Mouse (Mus musculus): ENCODE data around the gene Taf15. TPM values are rescaled to one million over a fixed set of nuclear protein-coding genes. Genes with fewer than 3 reads are reported as not detected.

Gene Taf15
- total and polyA plus RNA-seq, 2 experiments, result 7.1 to 29.1 TPM

GRCm38 (mm10) chr11:83443824-83444223 is 29.1 kb upstream of the Taf15 start:
- H3K4me1 ChIP-seq (ENCODE audit: control insufficient read depth, insufficient read depth, low read length), result peaks cover 3% of the 10 kb centered on the region; the same call in 1 of the 2 replicates

DNA sequence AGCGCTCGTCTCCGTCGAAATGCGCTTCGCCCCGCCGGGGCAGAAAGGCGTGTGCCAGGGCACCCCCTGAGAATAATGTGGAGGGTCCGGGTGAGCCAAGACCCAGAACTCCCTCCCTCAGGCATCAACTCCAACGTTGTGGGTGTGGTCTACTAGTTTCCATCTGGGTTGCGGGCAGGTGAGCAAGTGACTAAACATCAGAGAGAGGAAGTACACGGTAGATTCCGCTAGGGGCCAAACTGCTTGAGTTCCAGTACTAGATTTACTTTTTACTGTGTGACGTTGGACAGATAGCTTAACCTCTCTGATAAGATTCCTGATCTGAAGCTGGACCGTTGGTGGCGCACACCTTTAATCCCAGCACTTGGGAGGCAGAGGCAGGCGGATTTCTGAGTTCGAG is 27.9 kb upstream of the Taf15 start:
- WGBS, result 29% methylated on average over 19 of the region's 19 CpGs
- H3K9ac ChIP-seq (ENCODE audit: low read depth, low read length), result no peak overlapping the region
- TF ChIP-seq CTCF (IDR thresholded peaks at IDR 0.05; ENCODE audit: low read depth, low read length) (no peak), POLR2A (IDR thresholded peaks at IDR 0.05; ENCODE audit: extremely low read depth, insufficient read depth, low read length) (no peak)
- no peaks in the 10 kb centered on the region for H3K36me3 ChIP-seq (ENCODE audit: control insufficient read depth, insufficient read depth, low read length)
- H3K27ac ChIP-seq (replicated peaks; ENCODE audit: insufficient read depth, low read depth, low read length), result no peak overlapping the region
- H3K4me3 ChIP-seq (ENCODE audit: insufficient read depth, low read depth, low read length), result no peak overlapping the region
- peaks cover 6% of the 10 kb centered on the region; the same call in 1 of the 2 replicates for H3K27me3 ChIP-seq (ENCODE audit: control insufficient read depth, insufficient read depth, low read length)
- H3K4me1 ChIP-seq (ENCODE audit: control insufficient read depth, insufficient read depth, low read length), result peaks cover 5% of the 10 kb centered on the region; the same call in 1 of the 2 replicates
- H3K79me2 ChIP-seq (ENCODE audit: control insufficient read depth, insufficient read depth, low read length), result no peaks in the 10 kb centered on the region
- DNase-seq (ENCODE audit: extremely low read depth, low read depth, low spot score), result no peak

More at GRCm38 (mm10) chr11:83443824-83444223, 29.1 kb upstream of the Taf15 start:
- peaks cover 6% of the 10 kb centered on the region; the same call in 1 of the 2 replicates for H3K27me3 ChIP-seq (ENCODE audit: control insufficient read depth, insufficient read depth, low read length)
- no peak overlapping the region for H3K9ac ChIP-seq (ENCODE audit: low read depth, low read length)
- 9% methylated on average over 7 of the region's 7 CpGs for WGBS
- no peak overlapping the region for H3K27ac ChIP-seq (replicated peaks; ENCODE audit: insufficient read depth, low read depth, low read length)
- DNase-seq (ENCODE audit: extremely low read depth, low read depth, low spot score), result no peak
- no peaks in the 10 kb centered on the region for H3K79me2 ChIP-seq (ENCODE audit: control insufficient read depth, insufficient read depth, low read length)
- no peaks in the 10 kb centered on the region for H3K36me3 ChIP-seq (ENCODE audit: control insufficient read depth, insufficient read depth, low read length)
- TF ChIP-seq CTCF (IDR thresholded peaks at IDR 0.05; ENCODE audit: low read depth, low read length) (no peak), POLR2A (IDR thresholded peaks at IDR 0.05; ENCODE audit: extremely low read depth, insufficient read depth, low read length) (no peak)
- H3K4me3 ChIP-seq (ENCODE audit: insufficient read depth, low read depth, low read length), result no peak overlapping the region

DNA sequence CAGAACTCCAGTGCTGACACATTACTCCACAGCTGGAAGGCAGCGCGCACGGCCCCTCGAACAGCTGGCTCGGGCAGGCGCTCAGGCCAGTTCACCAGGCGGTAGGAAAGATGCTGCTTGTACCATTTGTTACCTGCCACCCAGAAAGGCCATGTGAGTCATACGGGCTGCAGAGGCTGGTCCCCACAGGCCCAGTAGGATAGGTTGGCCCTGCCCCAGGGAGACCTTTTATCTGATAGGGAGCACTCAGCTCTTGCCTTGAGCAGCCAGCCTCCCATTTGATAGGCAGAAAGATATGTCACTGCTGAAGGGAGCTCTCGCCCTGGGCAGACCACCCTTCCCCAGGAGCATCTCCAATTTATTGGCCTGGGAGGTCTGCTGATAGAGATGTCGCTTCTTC is 25.3 kb upstream of the Taf15 start:
- DNase-seq (ENCODE audit: extremely low read depth, low read depth, low spot score), result no peak
- Histone ChIP-seq H3K27me3 (ENCODE audit: control insufficient read depth, insufficient read depth, low read length) (0 out of 2 replicates have a peak, but pooled peaks cover 2% of the 10 kb centered on the region), H3K4me3 (ENCODE audit: insufficient read depth, low read depth, low read length) (no peak overlapping the region), H3K4me1 (ENCODE audit: control insufficient read depth, insufficient read depth, low read length) (peaks cover 5% of the 10 kb centered on the region; the same call in 1 of the 2 replicates), H3K27ac (replicated peaks; ENCODE audit: insufficient read depth, low read depth, low read length) (no peak overlapping the region), H3K36me3 (ENCODE audit: control insufficient read depth, insufficient read depth, low read length) (no peaks in the 10 kb centered on the region), H3K9ac (ENCODE audit: low read depth, low read length) (no peak overlapping the region), H3K79me2 (ENCODE audit: control insufficient read depth, insufficient read depth, low read length) (no peaks in the 10 kb centered on the region)
- WGBS, result 93% methylated on average over 10 of the region's 10 CpGs
- no peak for TF ChIP-seq POLR2A (IDR thresholded peaks at IDR 0.05; ENCODE audit: extremely low read depth, insufficient read depth, low read length)
- no peak for TF ChIP-seq CTCF (IDR thresholded peaks at IDR 0.05; ENCODE audit: low read depth, low read length)

DNA sequence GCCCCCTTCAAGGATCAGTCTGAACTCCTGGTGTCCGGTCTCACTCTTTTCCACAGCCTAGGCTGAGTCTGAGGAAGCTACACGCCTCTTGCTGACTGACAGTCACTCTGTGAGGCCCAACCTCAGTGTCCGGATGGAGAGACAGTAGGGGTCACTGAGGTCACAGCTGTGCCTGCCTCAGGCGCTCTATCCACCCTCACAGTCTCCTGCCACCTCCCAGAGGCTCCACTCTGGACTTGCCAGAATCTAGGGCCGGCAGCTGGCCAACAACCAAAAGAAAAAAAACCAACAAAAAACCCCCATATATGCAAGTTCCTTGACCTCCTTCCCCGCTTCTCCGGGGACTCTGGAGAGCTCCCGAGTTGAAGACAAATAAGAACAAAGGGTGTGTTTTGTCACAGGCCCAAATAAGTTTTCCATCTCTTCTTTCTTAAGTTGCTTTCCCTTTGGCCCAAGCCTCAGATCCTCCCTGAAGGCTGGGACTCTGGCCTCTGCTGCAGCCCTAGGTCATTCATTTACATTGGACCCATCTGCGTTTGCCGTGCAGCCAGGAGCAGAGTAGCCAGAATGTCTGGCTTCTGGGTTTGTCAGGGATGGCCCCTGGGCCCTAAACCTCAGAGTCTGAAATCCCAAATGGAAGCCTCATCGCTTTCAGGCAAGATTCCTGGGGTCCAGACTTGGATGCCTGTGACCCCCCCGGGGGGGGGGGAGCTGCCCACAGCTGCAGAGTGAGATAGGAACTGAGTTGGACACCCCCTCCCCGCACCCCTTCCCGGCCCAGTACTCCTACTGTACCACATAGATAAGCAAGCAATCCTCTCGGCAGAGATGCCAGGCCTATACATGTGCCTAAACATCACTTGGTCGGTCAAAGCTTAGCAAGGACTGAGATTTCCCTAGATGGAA is 24.6 kb upstream of the Taf15 start:
- Histone ChIP-seq H3K4me3 (ENCODE audit: insufficient read depth, low read depth, low read length) (no peak overlapping the region), H3K79me2 (ENCODE audit: control insufficient read depth, insufficient read depth, low read length) (no peaks in the 10 kb centered on the region), H3K27ac (replicated peaks; ENCODE audit: insufficient read depth, low read depth, low read length) (no peak overlapping the region), H3K4me1 (ENCODE audit: control insufficient read depth, insufficient read depth, low read length) (peaks cover 3% of the 10 kb centered on the region; the same call in 1 of the 2 replicates), H3K36me3 (ENCODE audit: control insufficient read depth, insufficient read depth, low read length) (no peaks in the 10 kb centered on the region), H3K27me3 (ENCODE audit: control insufficient read depth, insufficient read depth, low read length) (no peaks in the 10 kb centered on the region), H3K9ac (ENCODE audit: low read depth, low read length) (no peak overlapping the region)
- no peak for TF ChIP-seq POLR2A (IDR thresholded peaks at IDR 0.05; ENCODE audit: extremely low read depth, insufficient read depth, low read length)
- TF ChIP-seq CTCF (IDR thresholded peaks at IDR 0.05; ENCODE audit: low read depth, low read length), result no peak
- WGBS, result 60% methylated on average over 16 of the region's 16 CpGs
- no peak for DNase-seq (ENCODE audit: extremely low read depth, low read depth, low spot score)

DNA sequence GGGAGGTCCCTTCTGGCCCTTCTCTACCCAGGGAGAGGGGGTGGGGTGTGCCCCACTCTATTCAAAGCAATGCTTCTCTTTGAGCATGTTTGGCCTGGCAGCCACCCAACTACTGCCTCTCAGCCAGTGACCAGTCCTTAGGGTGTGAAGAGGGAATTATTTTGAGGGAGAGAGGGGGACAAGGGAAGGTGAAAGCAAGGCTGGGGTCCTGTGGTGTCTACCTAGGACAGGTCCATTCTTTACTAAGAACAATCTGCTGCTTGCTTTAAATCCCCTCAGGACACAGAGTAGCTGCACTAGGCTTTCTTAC is 24.0 kb upstream of the Taf15 start:
- Histone ChIP-seq H3K9ac (ENCODE audit: low read depth, low read length) (no peak overlapping the region), H3K79me2 (ENCODE audit: control insufficient read depth, insufficient read depth, low read length) (no peaks in the 10 kb centered on the region), H3K4me3 (ENCODE audit: insufficient read depth, low read depth, low read length) (no peak overlapping the region), H3K27ac (replicated peaks; ENCODE audit: insufficient read depth, low read depth, low read length) (no peak overlapping the region), H3K4me1 (ENCODE audit: control insufficient read depth, insufficient read depth, low read length) (peaks cover 3% of the 10 kb centered on the region; the same call in 1 of the 2 replicates), H3K36me3 (ENCODE audit: control insufficient read depth, insufficient read depth, low read length) (no peaks in the 10 kb centered on the region), H3K27me3 (ENCODE audit: control insufficient read depth, insufficient read depth, low read length) (no peaks in the 10 kb centered on the region)
- DNase-seq (ENCODE audit: extremely low read depth, low read depth, low spot score), result no peak
- TF ChIP-seq CTCF (IDR thresholded peaks at IDR 0.05; ENCODE audit: low read depth, low read length) (no peak), POLR2A (IDR thresholded peaks at IDR 0.05; ENCODE audit: extremely low read depth, insufficient read depth, low read length) (no peak)

- no peak overlapping the region for H3K27ac ChIP-seq (replicated peaks; ENCODE audit: insufficient read depth, low read depth, low read length)
- no peak overlapping the region for H3K9ac ChIP-seq (ENCODE audit: low read depth, low read length)
- no peak for DNase-seq (ENCODE audit: extremely low read depth, low read depth, low spot score)
- no peaks in the 10 kb centered on the region for H3K36me3 ChIP-seq (ENCODE audit: control insufficient read depth, insufficient read depth, low read length)
- TF ChIP-seq POLR2A (IDR thresholded peaks at IDR 0.05; ENCODE audit: extremely low read depth, insufficient read depth, low read length), result no peak
- TF ChIP-seq CTCF (IDR thresholded peaks at IDR 0.05; ENCODE audit: low read depth, low read length), result no peak
- WGBS, result 65% methylated on average over 4 of the region's 4 CpGs
- H3K4me1 ChIP-seq (ENCODE audit: control insufficient read depth, insufficient read depth, low read length), result peaks cover 3% of the 10 kb centered on the region; the same call in 1 of the 2 replicates
- no peaks in the 10 kb centered on the region for H3K27me3 ChIP-seq (ENCODE audit: control insufficient read depth, insufficient read depth, low read length)
- no peaks in the 10 kb centered on the region for H3K79me2 ChIP-seq (ENCODE audit: control insufficient read depth, insufficient read depth, low read length)
- no peak overlapping the region for H3K4me3 ChIP-seq (ENCODE audit: insufficient read depth, low read depth, low read length)
These were observed 23.6 kb upstream of the Taf15 start for GRCm38 (mm10) chr11:83449298-83449697.
